Mouse (Mus musculus) heart, embryonic 14.5 days (tissue): ENCODE data around the gene Nfatc3. TPM values are rescaled to one million over a fixed set of nuclear protein-coding genes. Genes with fewer than 3 reads are reported as not detected.

Experiments
- ATAC-seq: fragments of 200-750 bp; cut with Nextera tagmentation; 2 replicates; pipeline ENCODE4 v1.8.0; 2017; ENCODE audit warnings: low read depth, moderate TSS enrichment; ENCODE audit not compliant: insufficient number of reproducible peaks, insufficient read depth, low FRiP score
- H3K27ac ChIP-seq, 2 experiments: fragments of 200-500 bp in 1 of 2; fragments of 300-500 bp in 1 of 2; sonication (generic) in 1 of 2; replicated peaks in 1 of 2; 2 replicates each; pipeline ENCODE4 v1.5.1; 2012 to 2014; ENCODE audit warnings: low read depth in 2 of 2, low read length in 2 of 2, control low read depth in 1 of 2, mild to moderate bottlenecking in 1 of 2, mixed read lengths in 1 of 2; ENCODE audit not compliant: control insufficient read depth in 1 of 2, insufficient read depth in 1 of 2
- H3K27me3 ChIP-seq: fragments of 300-500 bp; sonication (generic); 2 replicates; pipeline ENCODE4 v1.6.1; 2014; ENCODE audit warnings: mild to moderate bottlenecking, low read length, control low read depth; ENCODE audit not compliant: control insufficient read depth, insufficient read depth
- H3K36me3 ChIP-seq: fragments of 300-500 bp; sonication (generic); 2 replicates; pipeline ENCODE4 v1.6.1; 2014; ENCODE audit warnings: mild to moderate bottlenecking, control low read depth, low read length, mixed read lengths; ENCODE audit not compliant: control insufficient read depth, insufficient read depth
- H3K4me1 ChIP-seq, 2 experiments: fragments of 200-500 bp in 1 of 2; fragments of 300-500 bp in 1 of 2; sonication (generic) in 1 of 2; 2 replicates each; pipeline ENCODE4 v1.6.1; 2012 to 2014; ENCODE audit warnings: low read length in 2 of 2, control low read depth in 1 of 2, mixed read lengths in 1 of 2; ENCODE audit not compliant: control insufficient read depth in 2 of 2, insufficient read depth in 2 of 2
- H3K4me2 ChIP-seq: fragments of 300-500 bp; sonication (generic); 2 replicates; pipeline ENCODE4 v1.6.1; 2014; ENCODE audit warnings: mild to moderate bottlenecking, low read length
- H3K4me3 ChIP-seq, 2 experiments: fragments of 200-500 bp in 1 of 2; fragments of 300-500 bp in 1 of 2; sonication (generic) in 1 of 2; 2 replicates each; pipeline ENCODE4 v1.5.1; 2012 to 2014; ENCODE audit warnings: low read length in 2 of 2, mild to moderate bottlenecking in 2 of 2, control low read depth in 1 of 2, low read depth in 1 of 2, moderate library complexity in 1 of 2; ENCODE audit not compliant: control insufficient read depth in 1 of 2, insufficient read depth in 1 of 2
- H3K9ac ChIP-seq: fragments of 300-500 bp; sonication (generic); 2 replicates; pipeline ENCODE4 v1.6.1; 2014; ENCODE audit warnings: mild to moderate bottlenecking, low read length
- H3K9me3 ChIP-seq: fragments of 300-500 bp; sonication (generic); 2 replicates; pipeline ENCODE4 v1.6.1; 2016; ENCODE audit warnings: low read length, control low read depth; ENCODE audit not compliant: control insufficient read depth
- WGBS: fragments of 180-500 bp; shearing (Covaris S2); extraction: QIAGEN DNeasy Blood & Tissue Kit; methylation state at CpG from one replicate; pipeline ENCODE4 v1.1.7; 2014; 5-methylcytosine and 5-hydroxymethylcytosine counted together
- polyA plus RNA-seq: library from polyadenylated mRNA; unstranded; fragments of >200 nt; fragmentation: Nextera tagmentation; extraction: Ambion mirVana; gene quantifications from 2 replicates; pipeline ENCODE4 v1.2.1, GENCODE M21; 2014

Nfatc3 gene
- polyA plus RNA-seq, 1 experiment from 2014 or later, result 4.7 TPM

- no peaks in the 10 kb centered on the region for H3K9me3 ChIP-seq
- no peaks in the 10 kb centered on the region for H3K27me3 ChIP-seq
- ATAC-seq, result no peak
- no peak overlapping the region for H3K27ac ChIP-seq
- H3K9ac ChIP-seq, result no peak overlapping the region
- H3K36me3 ChIP-seq, result peaks cover 31% of the 10 kb centered on the region
- H3K4me2 ChIP-seq, result no peak overlapping the region
- no peak overlapping the region for H3K4me3 ChIP-seq
- no peaks in the 10 kb centered on the region for H3K4me1 ChIP-seq
These were observed 36.2 kb upstream of the Nfatc3 start for GRCm38 (mm10) chr8:106022483-106022882.

- no peak overlapping the region for H3K9ac ChIP-seq
- 88% methylated on average over 10 of the region's 10 CpGs for WGBS
These were observed 19.9 kb upstream of the Nfatc3 start for GRCm38 (mm10) chr8:106038721-106039120.

GRCm38 (mm10) chr8:106039605-106040004 is 19.0 kb upstream of the Nfatc3 start:
- no peak overlapping the region for H3K4me2 ChIP-seq
- WGBS, result 80% methylated on average over 4 of the region's 4 CpGs

More at GRCm38 (mm10) chr8:106038721-106039120, 19.9 kb upstream of the Nfatc3 start:
- no peak overlapping the region for H3K4me2 ChIP-seq
- no peaks in the 10 kb centered on the region for H3K27me3 ChIP-seq
- H3K36me3 ChIP-seq, result peaks cover 17% of the 10 kb centered on the region; the same call in 1 of the 2 replicates
- no peak overlapping the region for H3K27ac ChIP-seq
- no peak overlapping the region for H3K4me3 ChIP-seq
- no peaks in the 10 kb centered on the region for H3K9me3 ChIP-seq
- no peak for ATAC-seq
- no peaks in the 10 kb centered on the region for H3K4me1 ChIP-seq

GRCm38 (mm10) chr8:106040218-106040617 is 18.4 kb upstream of the Nfatc3 start:
- Histone ChIP-seq H3K9ac (no peak overlapping the region), H3K27ac (no peak overlapping the region), H3K9me3 (no peaks in the 10 kb centered on the region), H3K4me3 (no peak overlapping the region), H3K36me3 (peaks cover 17% of the 10 kb centered on the region; the same call in 1 of the 2 replicates), H3K27me3 (no peaks in the 10 kb centered on the region), H3K4me2 (no peak overlapping the region), H3K4me1 (no peaks in the 10 kb centered on the region)
- ATAC-seq, result no peak
- WGBS, result 55% methylated on average over 4 of the region's 4 CpGs

More at GRCm38 (mm10) chr8:106039605-106040004, 19.0 kb upstream of the Nfatc3 start:
- Histone ChIP-seq H3K9ac (no peak overlapping the region), H3K36me3 (peaks cover 17% of the 10 kb centered on the region; the same call in 1 of the 2 replicates), H3K4me1 (no peaks in the 10 kb centered on the region), H3K27me3 (no peaks in the 10 kb centered on the region), H3K4me3 (no peak overlapping the region), H3K9me3 (no peaks in the 10 kb centered on the region), H3K27ac (no peak overlapping the region)
- ATAC-seq, result no peak

- 78% methylated on average over 2 of the region's 2 CpGs for WGBS
- H3K27me3 ChIP-seq, result no peaks in the 10 kb centered on the region
These were observed 15.6 kb upstream of the Nfatc3 start for GRCm38 (mm10) chr8:106043055-106043454.

GRCm38 (mm10) chr8:106044151-106044550 is 14.5 kb upstream of the Nfatc3 start:
- no peak for ATAC-seq
- WGBS, result 70% methylated on average over 3 of the region's 3 CpGs
- H3K4me3 ChIP-seq, result no peak overlapping the region

More at GRCm38 (mm10) chr8:106043055-106043454, 15.6 kb upstream of the Nfatc3 start:
- ATAC-seq, result no peak
- Histone ChIP-seq H3K9ac (no peak overlapping the region), H3K9me3 (no peaks in the 10 kb centered on the region), H3K4me3 (no peak overlapping the region), H3K4me1 (no peaks in the 10 kb centered on the region), H3K36me3 (0 out of 2 replicates have a peak, but pooled peaks cover 3% of the 10 kb centered on the region), H3K27ac (no peak overlapping the region), H3K4me2 (no peak overlapping the region)

GRCm38 (mm10) chr8:106046872-106047559 is 11.6 kb upstream of the Nfatc3 start:
- no peaks in the 10 kb centered on the region for H3K27me3 ChIP-seq
- no peak overlapping the region for H3K27ac ChIP-seq
- no peak overlapping the region for H3K4me2 ChIP-seq
- 85% methylated on average over 11 of the region's 11 CpGs for WGBS
- H3K9me3 ChIP-seq, result no peaks in the 10 kb centered on the region
- ATAC-seq, result no peak
- H3K4me3 ChIP-seq, result no peak overlapping the region
- H3K4me1 ChIP-seq, result no peaks in the 10 kb centered on the region
- H3K36me3 ChIP-seq, result peaks cover 11% of the 10 kb centered on the region
- no peak overlapping the region for H3K9ac ChIP-seq

More at GRCm38 (mm10) chr8:106044151-106044550, 14.5 kb upstream of the Nfatc3 start:
- no peaks in the 10 kb centered on the region for H3K27me3 ChIP-seq
- H3K36me3 ChIP-seq, result 0 out of 2 replicates have a peak, but pooled peaks cover 3% of the 10 kb centered on the region
- H3K9ac ChIP-seq, result no peak overlapping the region
- no peaks in the 10 kb centered on the region for H3K4me1 ChIP-seq
- no peaks in the 10 kb centered on the region for H3K9me3 ChIP-seq
- H3K4me2 ChIP-seq, result no peak overlapping the region
- no peak overlapping the region for H3K27ac ChIP-seq
